Mouse (Mus musculus) embryonic fibroblast, embryonic 13.5 days (primary cell): ENCODE measurements around the gene Fyb2. TPM values are rescaled to one million over a fixed set of nuclear protein-coding genes. Genes with fewer than 3 reads are reported as not detected.

Source experiments
- H3K27ac ChIP-seq: 2 replicates; pipeline ENCODE4 v1.5.1; 2012; ENCODE audit warnings: low read length, control low read depth, inconsistent platforms; ENCODE audit not compliant: insufficient read depth
- H3K4me1 ChIP-seq: 2 replicates; pipeline ENCODE4 v1.6.1; 2011; ENCODE audit warnings: low read length; ENCODE audit not compliant: control insufficient read depth, insufficient read depth
- H3K4me3 ChIP-seq: 2 replicates; pipeline ENCODE4 v1.5.1; 2011; ENCODE audit warnings: mild to moderate bottlenecking, control low read depth, low read length; ENCODE audit not compliant: insufficient read depth
- CTCF ChIP-seq: IDR thresholded peaks from 2 replicates; pipeline ENCODE4 v1.5.1; 2011; ENCODE audit warnings: mild to moderate bottlenecking, control low read depth, low read length, moderate library complexity, borderline replicate concordance; ENCODE audit not compliant: insufficient read depth
- POLR2A ChIP-seq: IDR thresholded peaks from 2 replicates; pipeline ENCODE4 v1.6.1; 2011; ENCODE audit warnings: low read depth, mild to moderate bottlenecking, control low read depth, low read length, moderate library complexity
- polyA plus RNA-seq: library from polyadenylated mRNA; stranded (reverse); fragments of >200 nt; gene quantifications from 2 replicates; pipeline ENCODE4 v1.2.4, GENCODE M21; 2011; ENCODE audit warnings: low read depth; ENCODE audit not compliant: missing spikeins, insufficient read length

The Fyb2 gene
- polyA plus RNA-seq, result 0.33 and 1.2 TPM in 2 replicates

DNA sequence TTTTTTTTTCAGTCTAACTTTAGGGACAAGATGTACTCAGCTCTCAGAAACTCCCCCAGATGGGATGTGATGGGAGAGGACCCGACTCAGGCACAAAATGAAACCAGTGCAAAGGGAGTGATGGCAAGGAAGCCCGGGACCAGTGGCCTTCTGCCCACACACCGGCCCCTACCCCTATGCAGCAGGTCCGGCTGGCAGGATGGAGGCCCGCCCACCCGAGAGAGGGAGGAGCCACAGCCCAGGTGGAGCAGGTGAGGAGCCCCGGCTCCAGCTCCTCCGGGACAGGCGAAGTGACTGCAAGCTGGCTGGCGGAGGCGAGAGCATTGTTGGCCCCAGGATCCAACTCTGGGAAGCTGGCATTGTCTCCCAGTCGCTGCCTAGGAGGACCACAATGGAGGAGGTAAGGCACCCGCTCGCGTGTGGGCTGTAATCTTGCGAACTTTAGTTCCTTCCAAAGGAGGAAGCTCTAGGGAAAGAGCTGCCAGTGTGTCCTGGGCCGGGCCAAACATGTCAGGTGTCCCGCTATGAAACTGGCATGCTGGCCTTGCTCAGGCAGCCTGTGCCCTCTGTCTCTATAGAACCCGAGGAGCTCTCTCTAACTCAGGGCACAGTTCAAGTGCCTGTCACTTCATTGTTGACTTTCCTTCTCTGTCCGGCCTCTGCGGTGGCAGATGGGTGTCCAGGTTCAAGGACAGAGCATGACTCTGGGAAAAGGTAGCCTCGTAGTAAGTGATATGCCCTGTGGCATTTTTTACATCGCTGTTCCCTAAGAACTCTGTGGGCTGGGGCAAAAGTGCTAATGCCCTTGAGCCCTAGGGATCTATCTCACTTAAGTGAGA, at the start of gene Fyb2:
Gene Fyb2 (plus strand): TSS at position 166 of the 839 bp plus-strand sequence.
- Histone ChIP-seq H3K27ac (no peak within 1 kb of the TSS), H3K4me1 (no peaks in the 10 kb centered on the region), H3K4me3 (no peak within 1 kb of the TSS)
- TF ChIP-seq POLR2A (no peak), CTCF (no peak)

- Histone ChIP-seq H3K4me1 (no peaks in the 10 kb centered on the region), H3K27ac (no peak overlapping the region), H3K4me3 (no peak overlapping the region)
- TF ChIP-seq POLR2A, result no peak
- no peak for TF ChIP-seq CTCF
These were observed 48.9 kb upstream of the Fyb2 start for GRCm38 (mm10) chr4:104864397-104864796.

DNA sequence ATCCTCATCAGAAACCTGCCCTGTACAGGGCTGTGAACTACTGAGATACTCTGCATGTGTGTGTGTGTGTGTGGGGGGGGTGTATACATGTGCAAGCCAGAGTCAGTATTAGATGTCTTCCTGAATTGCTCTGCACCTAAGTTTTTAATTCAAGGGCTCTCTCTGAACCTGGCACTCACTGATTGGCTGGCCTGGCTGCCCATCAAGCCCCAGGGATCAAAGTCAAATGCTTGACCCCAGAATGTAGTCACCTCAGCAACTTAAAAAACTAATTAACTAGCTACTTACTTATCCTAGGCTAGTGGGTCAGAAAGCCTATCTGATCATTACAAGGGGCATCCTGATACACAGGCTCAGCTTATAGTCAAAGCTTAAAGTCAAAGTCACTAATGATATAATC, 43.7 kb upstream of the Fyb2 start:
- TF ChIP-seq POLR2A, result no peak
- TF ChIP-seq CTCF, result no peak
- Histone ChIP-seq H3K4me3 (no peak overlapping the region), H3K27ac (no peak overlapping the region), H3K4me1 (no peaks in the 10 kb centered on the region)

DNA sequence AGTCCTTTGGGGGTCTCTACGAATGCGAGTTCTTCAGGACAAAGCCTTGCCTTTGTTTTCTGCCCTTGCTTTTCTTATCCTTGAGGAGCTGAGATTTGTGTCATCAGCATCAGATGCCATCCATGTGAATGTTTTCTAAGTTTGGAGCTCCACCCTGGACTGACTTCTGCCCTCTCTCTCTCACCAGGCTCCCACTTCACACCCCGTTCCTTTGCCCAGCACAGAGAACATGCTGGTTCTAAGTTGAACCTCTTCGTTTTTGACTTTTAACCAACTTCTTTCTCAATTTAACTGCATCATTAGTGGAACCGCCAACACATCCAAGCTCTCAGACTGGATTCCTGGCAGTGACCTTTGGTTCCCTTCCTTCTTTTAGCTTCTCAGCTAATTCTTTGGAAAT, 43.1 kb upstream of the Fyb2 start:
- H3K27ac ChIP-seq, result no peak overlapping the region
- TF ChIP-seq POLR2A (no peak), CTCF (no peak)
- no peaks in the 10 kb centered on the region for H3K4me1 ChIP-seq
- no peak overlapping the region for H3K4me3 ChIP-seq

GRCm38 (mm10) chr4:104875832-104876231, 37.4 kb upstream of the Fyb2 start:
- H3K4me3 ChIP-seq, result no peak overlapping the region
- TF ChIP-seq CTCF (no peak), POLR2A (no peak)
- H3K4me1 ChIP-seq, result no peaks in the 10 kb centered on the region
- no peak overlapping the region for H3K27ac ChIP-seq

DNA sequence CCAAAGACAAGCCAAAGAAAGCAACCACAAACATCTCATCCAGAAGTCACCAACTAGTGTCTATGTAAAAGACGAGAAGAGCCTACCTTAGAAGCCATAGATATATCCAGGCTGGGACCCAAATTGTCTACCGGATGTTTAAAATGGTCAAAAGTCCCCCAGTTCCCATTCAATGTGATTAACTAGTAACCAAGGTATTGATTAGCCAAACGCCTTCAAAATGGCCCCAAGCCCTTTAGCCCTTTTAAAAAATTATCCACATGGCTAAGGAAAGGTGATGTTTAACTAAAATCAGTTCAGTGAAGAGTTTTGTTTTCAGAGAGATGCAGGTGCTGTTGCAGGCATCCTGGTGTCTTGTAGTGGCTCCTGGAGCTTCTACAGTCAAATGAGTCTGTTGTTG, 36.9 kb upstream of the Fyb2 start, which contains the start of gene C8a:
Gene C8a (minus strand): TSS at position 76 of the 400 bp plus-strand sequence.
- no peak within 1 kb of the TSS for H3K27ac ChIP-seq
- H3K4me1 ChIP-seq, result no peaks in the 10 kb centered on the region
- no peak within 1 kb of the TSS for H3K4me3 ChIP-seq
- TF ChIP-seq CTCF (no peak), POLR2A (no peak)

- TF ChIP-seq CTCF, result no peak
- TF ChIP-seq POLR2A, result no peak
- Histone ChIP-seq H3K27ac (no peak overlapping the region), H3K4me1 (no peaks in the 10 kb centered on the region), H3K4me3 (no peak overlapping the region)
These were observed 25.8 kb upstream of the Fyb2 start for GRCm38 (mm10) chr4:104887486-104887885.

GRCm38 (mm10) chr4:104888499-104889262, 24.6 kb upstream of the Fyb2 start:
- Histone ChIP-seq H3K4me1 (no peaks in the 10 kb centered on the region), H3K27ac (no peak overlapping the region), H3K4me3 (no peak overlapping the region)
- TF ChIP-seq POLR2A, result no peak
- no peak for TF ChIP-seq CTCF

GRCm38 (mm10) chr4:104891708-104892107, 21.5 kb upstream of the Fyb2 start:
- Histone ChIP-seq H3K4me3 (no peak overlapping the region), H3K4me1 (no peaks in the 10 kb centered on the region), H3K27ac (no peak overlapping the region)
- TF ChIP-seq POLR2A, result no peak

- Histone ChIP-seq H3K4me3 (no peak overlapping the region), H3K27ac (no peak overlapping the region), H3K4me1 (no peaks in the 10 kb centered on the region)
- TF ChIP-seq POLR2A (no peak), CTCF (no peak)
These were observed 19.7 kb upstream of the Fyb2 start for GRCm38 (mm10) chr4:104893588-104893987.
